Mouse (Mus musculus) embryonic fibroblast, embryonic 13.5 days (primary cell): ENCODE results near the gene Txlng. TPM values are rescaled to one million over a fixed set of nuclear protein-coding genes. Genes with fewer than 3 reads are reported as not detected.

Experiments used
- H3K27ac ChIP-seq: 2 replicates; pipeline ENCODE4 v1.5.1; 2012; ENCODE audit warnings: low read length, control low read depth, inconsistent platforms; ENCODE audit not compliant: insufficient read depth
- H3K4me1 ChIP-seq: 2 replicates; pipeline ENCODE4 v1.6.1; 2011; ENCODE audit warnings: low read length; ENCODE audit not compliant: control insufficient read depth, insufficient read depth
- H3K4me3 ChIP-seq: 2 replicates; pipeline ENCODE4 v1.5.1; 2011; ENCODE audit warnings: mild to moderate bottlenecking, control low read depth, low read length; ENCODE audit not compliant: insufficient read depth
- CTCF ChIP-seq: IDR thresholded peaks from 2 replicates; pipeline ENCODE4 v1.5.1; 2011; ENCODE audit warnings: mild to moderate bottlenecking, control low read depth, low read length, moderate library complexity, borderline replicate concordance; ENCODE audit not compliant: insufficient read depth
- POLR2A ChIP-seq: IDR thresholded peaks from 2 replicates; pipeline ENCODE4 v1.6.1; 2011; ENCODE audit warnings: low read depth, mild to moderate bottlenecking, control low read depth, low read length, moderate library complexity
- polyA plus RNA-seq: library from polyadenylated mRNA; stranded (reverse); fragments of >200 nt; gene quantifications from 2 replicates; pipeline ENCODE4 v1.2.4, GENCODE M21; 2011; ENCODE audit warnings: low read depth; ENCODE audit not compliant: missing spikeins, insufficient read length

Txlng gene
- polyA plus RNA-seq, 1 experiment: 10.0 TPM

GRCm38 (mm10) chrX:162760958-162761515 is 68.2 kb downstream of the Txlng start:
- H3K4me3 ChIP-seq: peak overlapping the region; percentile 87
- H3K4me1 ChIP-seq: no peaks in the 10 kb centered on the region; the same call in 1 of the 2 replicates
- TF ChIP-seq POLR2A (no peak), CTCF (no peak)
- no peak overlapping the region for H3K27ac ChIP-seq

- H3K4me3 ChIP-seq: peak within 1 kb of the TSS; percentile 87
- no peaks in the 10 kb centered on the region; the same call in 1 of the 2 replicates for H3K4me1 ChIP-seq
- peak within 1 kb of the TSS; percentile 99 for H3K27ac ChIP-seq
- TF ChIP-seq CTCF (no peak), POLR2A (peak; percentile 94)
Measured at GRCm38 (mm10) chrX:162760115-162760942, 68.9 kb downstream of the Txlng start, which contains the start of gene Rbbp7. Gene Rbbp7 (plus strand): TSS chrX:162760402.

- no peaks in the 10 kb centered on the region; the same call in 1 of the 2 replicates for H3K4me1 ChIP-seq
- no peak for TF ChIP-seq CTCF
- peak; percentile 34; the same call in 1 of the 2 replicates for TF ChIP-seq POLR2A
- H3K4me3 ChIP-seq: no peak overlapping the region
- H3K27ac ChIP-seq: peak overlapping the region; percentile 95
Measured at GRCm38 (mm10) chrX:162759251-162760114, 69.8 kb downstream of the Txlng start.

GRCm38 (mm10) chrX:162756058-162756457 is 73.2 kb downstream of the Txlng start:
- Histone ChIP-seq H3K4me1 (no peaks in the 10 kb centered on the region), H3K4me3 (no peak overlapping the region), H3K27ac (no peak overlapping the region)
- TF ChIP-seq CTCF (no peak), POLR2A (no peak)

GRCm38 (mm10) chrX:162754314-162754713 is 74.9 kb downstream of the Txlng start:
- no peaks in the 10 kb centered on the region for H3K4me1 ChIP-seq
- H3K4me3 ChIP-seq: no peak overlapping the region
- TF ChIP-seq CTCF (no peak), POLR2A (no peak)
- no peak overlapping the region for H3K27ac ChIP-seq

GRCm38 (mm10) chrX:162752418-162752817 is 76.8 kb downstream of the Txlng start:
- TF ChIP-seq POLR2A: no peak
- TF ChIP-seq CTCF: no peak
- H3K27ac ChIP-seq: no peak overlapping the region
- no peak overlapping the region for H3K4me3 ChIP-seq
- no peaks in the 10 kb centered on the region for H3K4me1 ChIP-seq

GRCm38 (mm10) chrX:162748696-162749420 is 80.4 kb downstream of the Txlng start:
- Histone ChIP-seq H3K4me1 (no peaks in the 10 kb centered on the region), H3K4me3 (no peak overlapping the region), H3K27ac (no peak overlapping the region)
- no peak for TF ChIP-seq CTCF
- no peak for TF ChIP-seq POLR2A

- no peak for TF ChIP-seq POLR2A
- TF ChIP-seq CTCF: no peak
- Histone ChIP-seq H3K4me1 (no peaks in the 10 kb centered on the region), H3K27ac (peak overlapping the region; percentile 92), H3K4me3 (peak overlapping the region; percentile 49)
Measured at GRCm38 (mm10) chrX:162736140-162736659, 93.1 kb downstream of the Txlng start.
